18 mouse cellular contexts compared by ENCODE assay signal in the genomic region with DNA sequence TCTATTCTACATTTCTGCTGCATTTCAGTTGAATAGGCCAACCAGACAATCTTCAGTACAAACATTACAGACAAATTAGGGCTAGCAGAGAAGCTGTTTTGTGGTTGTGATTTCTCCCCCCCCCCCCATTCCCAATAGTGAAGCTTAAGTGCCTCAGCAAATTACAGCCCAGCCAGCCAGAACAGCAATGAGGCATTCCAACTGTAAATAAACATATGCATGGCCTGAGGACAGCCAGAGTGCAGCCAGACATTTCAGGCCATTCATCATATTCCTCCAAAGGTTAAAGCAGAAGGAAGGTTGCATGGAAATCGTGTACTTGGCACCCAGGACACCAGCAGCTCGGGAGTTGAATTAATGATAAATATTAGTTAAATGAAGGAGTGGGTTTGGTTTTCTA.
DNase-seq lines count a peak whose midpoint lies in the region; ATAC-seq and TF ChIP-seq lines count a peak whose summit lies in the region.
"Had no signal": no experiment of that assay in that cellular context is flagged by ENCODE, and none has a peak within 500 bp of the region (broad histone marks: within the 10 kb centered on the region; RNA-seq: fewer than 3 reads in every experiment).

No protein-coding gene starts in this region.

- no peaks in the 10 kb centered on the region for H3K27me3 ChIP-seq in forebrain, embryonic 16.5 days (replicated peaks; ENCODE audit: control insufficient read depth, insufficient read depth, low read length)
- H3K27me3 ChIP-seq in forebrain, embryonic 11.5 days (ENCODE audit: control insufficient read depth, insufficient read depth, low read length): no peaks in the 10 kb centered on the region
- H3K27me3 ChIP-seq in kidney, embryonic 15.5 days: no peaks in the 10 kb centered on the region
- no peaks in the 10 kb centered on the region for H3K27me3 ChIP-seq in kidney, embryonic 14.5 days (ENCODE audit: control insufficient read depth, insufficient read depth, low read length)
- no peaks in the 10 kb centered on the region for H3K27me3 ChIP-seq in midbrain, postnatal 0 days (ENCODE audit: insufficient read depth, low read length)
- H3K27me3 ChIP-seq in midbrain, embryonic 10.5 days (ENCODE audit: low read depth, poor library complexity, severe bottlenecking): no peaks in the 10 kb centered on the region
- H3K27me3 ChIP-seq in neural tube, embryonic 14.5 days (ENCODE audit: control insufficient read depth, insufficient read depth, low read length): no peaks in the 10 kb centered on the region
- H3K27me3 ChIP-seq: forebrain, embryonic 12.5 days; heart, embryonic 15.5 days had no signal

- TF ChIP-seq CTCF in midbrain, postnatal 0 days (IDR thresholded peaks at IDR 0.05): no peak

- no peaks in the 10 kb centered on the region for H3K36me3 ChIP-seq in forebrain, embryonic 16.5 days (ENCODE audit: control insufficient read depth, insufficient read depth)
- no peaks in the 10 kb centered on the region for H3K36me3 ChIP-seq in forebrain, embryonic 11.5 days (ENCODE audit: control insufficient read depth, insufficient read depth, low read length)
- H3K36me3 ChIP-seq in kidney, embryonic 15.5 days: no peaks in the 10 kb centered on the region
- no peaks in the 10 kb centered on the region for H3K36me3 ChIP-seq in kidney, embryonic 14.5 days (ENCODE audit: control insufficient read depth, insufficient read depth, low read length)
- H3K36me3 ChIP-seq in midbrain, postnatal 0 days (ENCODE audit: insufficient read depth, low read length): no peaks in the 10 kb centered on the region
- no peaks in the 10 kb centered on the region for H3K36me3 ChIP-seq in midbrain, embryonic 10.5 days
- no peaks in the 10 kb centered on the region for H3K36me3 ChIP-seq in neural tube, embryonic 14.5 days (ENCODE audit: control insufficient read depth, insufficient read depth, low read length)
- H3K36me3 ChIP-seq: forebrain, embryonic 12.5 days; heart, embryonic 15.5 days had no signal

- H3K4me1 ChIP-seq in forebrain, embryonic 16.5 days (replicated peaks; ENCODE audit: control insufficient read depth, insufficient read depth, low read length): no peaks in the 10 kb centered on the region
- no peaks in the 10 kb centered on the region for H3K4me1 ChIP-seq in forebrain, embryonic 11.5 days (replicated peaks; ENCODE audit: control insufficient read depth, insufficient read depth, low read length)
- no peaks in the 10 kb centered on the region for H3K4me1 ChIP-seq in kidney, embryonic 15.5 days
- H3K4me1 ChIP-seq in kidney, embryonic 14.5 days (ENCODE audit: control insufficient read depth, insufficient read depth, low read length): no peaks in the 10 kb centered on the region
- H3K4me1 ChIP-seq in midbrain, postnatal 0 days (ENCODE audit: insufficient read depth, low read length): no peaks in the 10 kb centered on the region
- no peaks in the 10 kb centered on the region for H3K4me1 ChIP-seq in midbrain, embryonic 10.5 days
- no peaks in the 10 kb centered on the region for H3K4me1 ChIP-seq in neural tube, embryonic 14.5 days (ENCODE audit: control insufficient read depth, insufficient read depth, low read length)
- H3K4me1 ChIP-seq: forebrain, embryonic 12.5 days; heart, embryonic 15.5 days had no signal

- 0 out of 2 replicates have a peak, but pooled peaks have one; percentile 45 for ATAC-seq in forebrain, embryonic 16.5 days
- no peak for ATAC-seq in forebrain, embryonic 11.5 days (replicated peaks; ENCODE audit: low FRiP score)
- peak; percentile 25; the same call in 1 of the 2 replicates for ATAC-seq in kidney, embryonic 15.5 days (replicated peaks; ENCODE audit: low FRiP score)
- ATAC-seq in kidney, embryonic 14.5 days (ENCODE audit: low FRiP score, low TSS enrichment): no peak
- ATAC-seq in midbrain, postnatal 0 days (ENCODE audit: low FRiP score): no peak
- ATAC-seq in neural tube, embryonic 14.5 days (ENCODE audit: low read depth): peak; percentile 69; the same call in 1 of the 2 replicates
- ATAC-seq: forebrain, postnatal 0 days had no signal

- H3K9me3 ChIP-seq in forebrain, embryonic 16.5 days (ENCODE audit: control insufficient read depth, low read length): no peaks in the 10 kb centered on the region
- H3K9me3 ChIP-seq in forebrain, embryonic 11.5 days (ENCODE audit: control insufficient read depth, low read length): no peaks in the 10 kb centered on the region
- no peaks in the 10 kb centered on the region for H3K9me3 ChIP-seq in kidney, embryonic 15.5 days (replicated peaks)
- no peaks in the 10 kb centered on the region for H3K9me3 ChIP-seq in kidney, embryonic 14.5 days (ENCODE audit: control insufficient read depth, low read length)
- H3K9me3 ChIP-seq in midbrain, postnatal 0 days (ENCODE audit: low read length): no peaks in the 10 kb centered on the region
- H3K9me3 ChIP-seq in midbrain, embryonic 10.5 days (replicated peaks): no peaks in the 10 kb centered on the region
- no peaks in the 10 kb centered on the region for H3K9me3 ChIP-seq in neural tube, embryonic 14.5 days (ENCODE audit: control insufficient read depth, low read length)
- H3K9me3 ChIP-seq: forebrain, embryonic 12.5 days; heart, embryonic 15.5 days had no signal

- H3K27ac ChIP-seq in forebrain, embryonic 16.5 days (ENCODE audit: low read length): no peak overlapping the region
- no peak overlapping the region for H3K27ac ChIP-seq in forebrain, embryonic 11.5 days (ENCODE audit: low read depth, low read length)
- no peak overlapping the region for H3K27ac ChIP-seq in kidney, embryonic 15.5 days
- no peak overlapping the region for H3K27ac ChIP-seq in kidney, embryonic 14.5 days (ENCODE audit: low read depth, low read length)
- H3K27ac ChIP-seq in midbrain, postnatal 0 days (ENCODE audit: low read depth, low read length): no peak overlapping the region
- H3K27ac ChIP-seq in midbrain, embryonic 10.5 days (replicated peaks): no peak overlapping the region
- H3K27ac ChIP-seq in neural tube, embryonic 14.5 days (ENCODE audit: low read depth, low read length): no peak overlapping the region
- H3K27ac ChIP-seq: forebrain, embryonic 12.5 days; heart, adult 2 months; heart, embryonic 15.5 days had no signal

- no peak overlapping the region for H3K4me2 ChIP-seq in forebrain, embryonic 16.5 days (ENCODE audit: low read length)
- no peak overlapping the region for H3K4me2 ChIP-seq in forebrain, embryonic 11.5 days (ENCODE audit: low read depth, low read length, severe bottlenecking)
- no peak overlapping the region for H3K4me2 ChIP-seq in kidney, embryonic 15.5 days
- no peak overlapping the region for H3K4me2 ChIP-seq in kidney, embryonic 14.5 days (replicated peaks; ENCODE audit: low read depth, low read length)
- no peak overlapping the region for H3K4me2 ChIP-seq in midbrain, postnatal 0 days (ENCODE audit: low read depth, low read length, poor library complexity, severe bottlenecking)
- no peak overlapping the region for H3K4me2 ChIP-seq in neural tube, embryonic 14.5 days (ENCODE audit: low read depth, low read length)
- H3K4me2 ChIP-seq: forebrain, embryonic 12.5 days; heart, embryonic 11.5 days; heart, embryonic 15.5 days had no signal

- H3K4me3 ChIP-seq in forebrain, embryonic 16.5 days (replicated peaks; ENCODE audit: low read length): no peak overlapping the region
- no peak overlapping the region for H3K4me3 ChIP-seq in forebrain, embryonic 11.5 days (ENCODE audit: low read depth, low read length)
- no peak overlapping the region for H3K4me3 ChIP-seq in kidney, embryonic 15.5 days (replicated peaks)
- no peak overlapping the region for H3K4me3 ChIP-seq in kidney, embryonic 14.5 days (ENCODE audit: low read length)
- no peak overlapping the region for H3K4me3 ChIP-seq in midbrain, postnatal 0 days (ENCODE audit: low read depth, low read length)
- H3K4me3 ChIP-seq in midbrain, embryonic 10.5 days: no peak overlapping the region
- H3K4me3 ChIP-seq in neural tube, embryonic 14.5 days (ENCODE audit: low read depth, low read length): no peak overlapping the region
- H3K4me3 ChIP-seq: forebrain, embryonic 12.5 days; heart, adult 2 months; heart, embryonic 15.5 days had no signal

- no peak overlapping the region for H3K9ac ChIP-seq in forebrain, embryonic 16.5 days (replicated peaks; ENCODE audit: low read depth, low read length)
- no peak overlapping the region for H3K9ac ChIP-seq in forebrain, embryonic 11.5 days (ENCODE audit: low read length)
- no peak overlapping the region for H3K9ac ChIP-seq in kidney, embryonic 15.5 days
- H3K9ac ChIP-seq in kidney, embryonic 14.5 days (ENCODE audit: low read depth, low read length): no peak overlapping the region
- H3K9ac ChIP-seq in midbrain, postnatal 0 days (replicated peaks; ENCODE audit: low read length, poor library complexity, severe bottlenecking): no peak overlapping the region
- H3K9ac ChIP-seq in neural tube, embryonic 14.5 days (replicated peaks; ENCODE audit: low read depth, low read length): no peak overlapping the region
- H3K9ac ChIP-seq: forebrain, embryonic 12.5 days; forebrain, postnatal 0 days; heart, embryonic 15.5 days had no signal

- WGBS in forebrain, embryonic 16.5 days: 57% methylated on average over 2 of the region's 2 CpGs
- WGBS in forebrain, embryonic 11.5 days: 83% methylated on average over 2 of the region's 2 CpGs
- WGBS in kidney, embryonic 15.5 days: 58% methylated on average over 2 of the region's 2 CpGs
- 75% methylated on average over 2 of the region's 2 CpGs for WGBS in kidney, embryonic 14.5 days
- 73% methylated on average over 2 of the region's 2 CpGs for WGBS in midbrain, postnatal 0 days
- 78% methylated on average over 2 of the region's 2 CpGs for WGBS in midbrain, embryonic 10.5 days
- WGBS in neural tube, embryonic 14.5 days: 49% methylated on average over 2 of the region's 2 CpGs

- no peak for DNase-seq in forebrain, embryonic 11.5 days (ENCODE audit: low spot score)
- peak; percentile 8 for DNase-seq in midbrain, postnatal 0 days (ENCODE audit: low spot score)
- no peak for DNase-seq in midbrain, embryonic 10.5 days (ENCODE audit: low spot score)
- no peak for DNase-seq in left cerebral cortex, adult 9 months (ENCODE audit: low spot score in 2 of 2)
- DNase-seq: adrenal gland, postnatal 10 days; cerebellum, adult 11-12 months; cerebellum, adult 9-11 months; forebrain, postnatal 0 days; gastrocnemius, postnatal 14 days; heart, adult 2 months; heart, postnatal 14 days had no signal

Comparison
In these comparisons a context has a peak if more than half of its experiments do, and no peak if none do; other contexts are left out.
1. ATAC-seq: peak in forebrain, embryonic 16.5 days (single experiment), kidney, embryonic 15.5 days (single experiment) and neural tube, embryonic 14.5 days (single experiment); none in forebrain, embryonic 11.5 days (single experiment), kidney, embryonic 14.5 days (single experiment) and midbrain, postnatal 0 days (single experiment).